Mouse (Mus musculus) thymus, postnatal 4 days (tissue): Measurements from ENCODE around the gene Prpsap2.
"Not testable (repeated sequence)": the region's sequence is repeated elsewhere in the genome, so short reads cannot be mapped to it uniquely, and the experiment has no call there.

Experiments used
- DNase-seq: peaks from one replicate; pipeline ENCODE4 v3.0.0; 2021

The Prpsap2 gene

GRCm38 (mm10) chr11:61761584-61762407 lies at the start of gene Prpsap2:
TSS of gene Prpsap2 (minus strand) at chr11:61762088.
- DNase-seq = peak; percentile 100

GRCm38 (mm10) chr11:61809793-61810192 lies 47.9 kb upstream of the Prpsap2 start:
- DNase-seq = no peak

- DNase-seq = no peak
Measured at GRCm38 (mm10) chr11:61808551-61809117, 46.7 kb upstream of the Prpsap2 start.

- DNase-seq = no peak
Measured at GRCm38 (mm10) chr11:61793441-61793840, 31.6 kb upstream of the Prpsap2 start.

GRCm38 (mm10) chr11:61788550-61788949 lies 26.7 kb upstream of the Prpsap2 start:
- DNase-seq = no peak

GRCm38 (mm10) chr11:61782526-61782925 lies 20.6 kb upstream of the Prpsap2 start:
- not testable (repeated sequence) for DNase-seq

GRCm38 (mm10) chr11:61774551-61775149 lies 12.8 kb upstream of the Prpsap2 start:
- DNase-seq = no peak

- DNase-seq = peak; percentile 47
Measured at GRCm38 (mm10) chr11:61760518-61760917, 1.4 kb downstream of the Prpsap2 start.

- DNase-seq = no peak
Measured at GRCm38 (mm10) chr11:61757151-61757550, 4.7 kb downstream of the Prpsap2 start.

GRCm38 (mm10) chr11:61751612-61752011 lies 10.3 kb downstream of the Prpsap2 start:
- DNase-seq = peak; percentile 35

GRCm38 (mm10) chr11:61747161-61747560 lies 14.7 kb downstream of the Prpsap2 start:
- DNase-seq = no peak

- no peak for DNase-seq
Measured at GRCm38 (mm10) chr11:61745781-61746180, 16.1 kb downstream of the Prpsap2 start.

GRCm38 (mm10) chr11:61744460-61744859 lies 17.4 kb downstream of the Prpsap2 start:
- DNase-seq = peak; percentile 35

GRCm38 (mm10) chr11:61743768-61744167 lies 18.1 kb downstream of the Prpsap2 start:
- DNase-seq = no peak

GRCm38 (mm10) chr11:61740500-61740899 lies 21.4 kb downstream of the Prpsap2 start:
- no peak for DNase-seq

- DNase-seq = no peak
Measured at GRCm38 (mm10) chr11:61737290-61737689, 24.6 kb downstream of the Prpsap2 start.

- no peak for DNase-seq
Measured at GRCm38 (mm10) chr11:61732672-61733071, 29.2 kb downstream of the Prpsap2 start.

GRCm38 (mm10) chr11:61728037-61728436 lies 33.9 kb downstream of the Prpsap2 start:
- DNase-seq = no peak

GRCm38 (mm10) chr11:61722077-61722476 lies 39.8 kb downstream of the Prpsap2 start:
- no peak for DNase-seq

GRCm38 (mm10) chr11:61720636-61721035 lies 41.3 kb downstream of the Prpsap2 start, which contains the start of gene Slc5a10:
TSS of gene Slc5a10 (minus strand) at chr11:61720826.
- no peak for DNase-seq

- DNase-seq = no peak
Measured at GRCm38 (mm10) chr11:61719826-61720225, 42.1 kb downstream of the Prpsap2 start.

- no peak for DNase-seq
Measured at GRCm38 (mm10) chr11:61719387-61719786, 42.5 kb downstream of the Prpsap2 start.

- no peak for DNase-seq
Measured at GRCm38 (mm10) chr11:61717990-61718389, 43.9 kb downstream of the Prpsap2 start.

- DNase-seq = no peak
Measured at GRCm38 (mm10) chr11:61715130-61715529, 46.8 kb downstream of the Prpsap2 start.
